Mouse (Mus musculus) adrenal gland, postnatal 4 days (tissue): ENCODE measurements around the gene Pkd1l1. TPM values are rescaled to one million over a fixed set of nuclear protein-coding genes. Genes with fewer than 3 reads are reported as not detected.
A peak's percentile ranks its signal among the peaks of the same experiment; 100 is the strongest.

Experiments
- DNase-seq, 2 experiments: peaks; one replicate each; pipeline ENCODE4 v3.0.0; 2021 to 2022; ENCODE audit warnings: low spot score in 2 of 2, mixed read lengths in 2 of 2
- long read RNA-seq, 2 experiments: library from polyadenylated mRNA; stranded (forward); transcript quantifications; one replicate each; pipeline ENCODE4 v2.0.0; 2021
- total RNA-seq, 2 experiments: library from RNA; stranded (reverse); gene quantifications; 2 replicates each; pipeline ENCODE4 v1.2.3; 2021

The Pkd1l1 gene
- under 1 TPM; 0.08 to 0.20 TPM for total RNA-seq
- long read RNA-seq, experiment 1: 0 reads
- long read RNA-seq, experiment 2: 0 reads

DNA sequence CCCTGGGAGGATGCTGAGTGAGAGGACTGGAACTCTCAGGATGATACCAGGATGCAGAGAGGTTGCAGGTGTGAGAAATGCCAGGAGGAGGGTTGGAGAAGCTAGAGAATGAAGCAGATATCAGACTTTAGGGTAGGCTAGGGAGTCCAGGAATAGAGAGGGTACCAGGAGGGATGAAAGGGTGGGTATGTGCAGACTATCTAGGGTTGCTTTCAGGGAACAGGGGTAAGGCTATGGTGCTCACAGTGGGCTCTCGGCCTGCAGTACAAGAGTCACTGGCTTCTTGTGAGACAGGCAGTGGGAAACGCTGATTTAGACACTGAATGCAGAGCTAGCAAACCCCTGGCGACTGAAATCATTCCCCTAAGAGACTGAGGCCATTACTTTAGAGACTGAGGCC is at the start of gene Pkd1l1:
Pkd1l1 (minus strand) TSS at position 101 of the 400 bp plus-strand sequence.
- DNase-seq: no peak

DNA sequence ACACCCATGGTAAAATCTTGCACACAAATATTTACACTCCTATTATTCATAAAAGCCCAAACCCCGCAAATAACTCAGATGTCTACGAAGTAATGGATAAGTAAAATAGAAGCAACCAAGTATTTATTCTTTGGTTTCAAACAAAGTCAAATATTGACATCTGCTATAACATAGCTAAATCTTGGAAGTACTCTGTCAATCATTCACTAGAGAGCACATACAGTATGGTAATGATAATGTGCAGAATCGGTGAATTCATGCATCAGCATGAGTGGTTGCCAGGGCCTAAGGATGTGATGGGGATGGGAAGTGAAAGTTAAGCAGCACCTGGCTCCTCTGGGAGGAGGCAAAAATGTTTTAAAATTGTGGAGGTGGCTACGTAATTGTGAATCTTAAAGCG is 47.1 kb upstream of the Pkd1l1 start:
- DNase-seq: no peak

DNA sequence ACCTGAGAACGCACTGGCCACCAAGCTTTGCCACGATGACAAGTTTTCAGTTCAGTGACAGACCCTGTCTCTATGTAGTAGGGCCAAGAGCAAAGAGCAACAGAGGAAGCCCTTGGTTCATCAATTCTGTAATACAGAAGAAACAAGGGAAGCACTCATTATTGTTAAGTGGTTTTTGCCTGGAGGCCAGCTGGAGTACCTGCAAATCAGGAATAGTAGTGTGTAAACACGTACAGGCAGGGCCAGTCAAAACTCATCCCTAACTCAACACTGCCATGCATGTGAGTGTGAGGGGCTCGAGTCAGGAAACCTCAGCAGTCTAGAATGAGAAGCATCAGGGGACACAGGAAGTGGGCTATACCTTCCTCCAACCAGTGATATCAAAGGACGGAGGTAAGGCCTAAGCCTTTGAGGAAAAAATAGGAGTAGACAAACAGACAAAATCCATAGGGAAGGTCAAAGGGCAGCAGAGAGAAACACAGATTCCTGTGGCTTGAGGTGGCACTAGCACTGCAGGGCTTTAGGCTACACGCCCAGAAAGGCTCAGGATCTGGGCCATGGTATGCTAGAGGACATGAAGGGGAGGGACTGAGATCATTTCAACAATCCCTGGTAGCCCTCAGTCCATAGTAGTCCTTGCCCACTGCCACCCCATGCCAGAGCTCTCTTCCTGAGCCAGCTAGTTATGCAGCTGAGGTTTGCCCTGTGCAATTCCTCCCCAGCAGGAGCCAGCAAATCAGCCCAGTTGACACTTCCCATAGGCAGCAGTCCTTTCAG is 45.6 kb upstream of the Pkd1l1 start:
- no peak for DNase-seq

DNA sequence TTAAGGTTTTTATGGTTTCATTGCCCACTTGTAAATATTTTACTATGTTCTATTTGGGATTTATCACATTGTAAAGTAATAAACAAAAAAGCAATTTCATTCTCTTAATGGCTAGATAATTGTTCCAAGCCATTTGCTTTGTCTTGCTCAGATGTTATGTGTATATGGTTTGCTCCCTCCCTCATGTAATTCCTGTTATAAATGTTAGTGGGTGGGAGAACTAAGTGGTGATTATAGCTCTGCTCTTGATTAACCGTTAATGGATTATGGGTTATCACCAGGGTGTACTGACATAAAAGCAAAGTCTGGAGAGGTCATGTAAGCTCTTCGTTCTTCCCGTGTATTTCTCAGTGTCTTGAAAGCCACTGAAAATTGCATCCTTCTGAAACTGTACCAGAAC is 41.7 kb upstream of the Pkd1l1 start:
- no peak for DNase-seq

DNA sequence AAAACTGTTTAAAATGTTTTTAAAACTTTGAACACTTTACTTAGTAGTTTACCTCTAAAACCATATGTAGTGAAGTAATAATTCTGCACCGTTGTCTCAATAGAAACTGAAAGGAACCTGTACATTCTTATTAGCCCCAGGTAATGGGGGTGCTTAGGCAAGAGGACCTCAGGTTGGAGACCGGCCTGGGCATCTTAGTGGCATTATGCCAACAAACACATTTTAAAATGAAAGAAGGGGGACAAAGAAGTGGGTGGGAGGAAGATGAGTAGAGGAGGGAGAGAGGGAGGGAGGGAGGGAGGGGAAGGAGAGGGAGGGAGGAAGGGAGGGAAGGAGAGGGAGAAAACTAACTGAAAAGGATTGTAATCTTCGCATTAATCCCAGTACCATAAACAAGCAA is 38.3 kb upstream of the Pkd1l1 start:
- no peak for DNase-seq

DNA sequence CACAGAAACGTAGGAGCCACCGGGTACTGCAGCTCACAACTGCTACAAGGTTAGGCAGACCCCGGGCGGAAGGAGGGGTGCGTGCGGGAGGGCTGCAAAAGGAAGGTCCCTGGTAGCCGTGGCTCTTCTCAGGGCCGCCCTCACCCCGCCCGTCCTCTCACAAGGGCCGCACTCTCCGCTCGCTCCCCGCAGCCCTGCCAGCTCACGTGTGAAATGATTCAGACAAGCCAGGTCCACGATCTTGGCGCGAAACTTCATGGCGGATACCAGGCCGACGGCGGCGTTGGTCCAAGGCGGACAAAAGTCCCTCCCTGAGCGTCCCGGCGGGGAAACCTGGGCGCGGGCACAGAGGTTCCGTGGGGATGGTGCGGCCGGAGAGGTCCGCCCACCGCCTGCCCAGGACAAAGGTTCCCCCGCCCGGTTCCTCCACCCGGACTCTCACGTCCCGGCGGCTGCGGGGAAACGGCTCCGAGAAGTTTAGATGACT is 37.8 kb upstream of the Pkd1l1 start, which contains the start of gene Hus1:
Hus1 (minus strand) TSS at position 339 of the 487 bp plus-strand sequence.
- peak; percentile 82 to 84 for DNase-seq

DNA sequence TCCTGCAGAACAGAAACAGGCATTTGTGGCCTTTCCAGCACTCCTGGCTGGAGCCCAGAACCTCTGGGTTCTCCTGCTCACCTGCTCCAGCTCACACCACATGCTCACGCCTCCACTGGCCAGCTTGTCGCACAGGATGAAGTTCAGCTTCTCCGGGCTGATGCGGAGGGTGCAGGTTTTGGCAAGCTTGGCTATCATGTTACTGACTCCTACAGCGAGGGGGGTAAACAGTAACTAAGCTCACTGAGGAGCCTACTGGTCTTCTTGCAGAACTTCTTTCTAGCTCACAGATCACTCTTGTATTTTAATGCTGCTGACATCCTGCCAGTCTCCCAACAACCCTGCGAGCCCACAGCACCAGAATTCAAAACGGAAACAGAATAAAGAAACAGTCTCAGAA is 37.4 kb upstream of the Pkd1l1 start:
- DNase-seq: no peak

DNA sequence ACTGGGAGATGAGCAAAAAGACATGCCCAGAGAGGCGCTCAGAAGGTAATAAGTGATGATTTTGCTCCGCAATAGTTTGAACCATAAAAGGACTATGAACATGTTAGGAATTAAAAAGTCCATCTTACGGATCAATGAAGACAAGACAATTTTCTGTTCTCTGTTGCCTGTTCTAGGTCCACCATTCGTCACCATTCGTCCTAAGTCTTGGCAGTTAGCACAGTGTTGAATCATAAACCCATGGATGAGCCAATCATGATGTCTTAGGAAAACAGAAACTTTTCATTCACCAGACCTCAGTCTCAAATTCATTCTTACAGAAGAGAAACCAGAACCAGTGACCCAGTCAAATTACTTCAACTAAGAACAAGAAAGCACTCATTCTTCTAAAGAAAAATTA is 35.7 kb upstream of the Pkd1l1 start:
- DNase-seq: no peak

DNA sequence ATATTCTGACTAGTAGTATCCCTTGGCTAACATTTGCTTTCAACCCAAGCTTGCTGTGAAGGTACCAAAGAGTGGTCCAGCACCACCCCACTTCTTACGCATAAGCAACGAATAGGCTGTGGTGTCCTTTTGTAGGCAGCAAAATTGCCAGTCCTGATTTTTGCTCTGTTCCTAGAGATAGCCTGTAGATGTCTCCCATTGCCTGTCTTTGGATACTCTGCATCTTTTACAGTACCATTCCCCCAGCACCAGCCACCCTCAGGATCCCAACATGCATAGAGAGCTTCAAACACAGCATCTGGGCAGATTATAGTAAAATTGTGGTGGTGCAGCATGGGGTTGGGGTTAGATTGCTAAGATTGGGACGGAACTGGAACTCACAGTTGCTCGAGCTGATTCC is 15.0 kb upstream of the Pkd1l1 start:
- DNase-seq: no peak

DNA sequence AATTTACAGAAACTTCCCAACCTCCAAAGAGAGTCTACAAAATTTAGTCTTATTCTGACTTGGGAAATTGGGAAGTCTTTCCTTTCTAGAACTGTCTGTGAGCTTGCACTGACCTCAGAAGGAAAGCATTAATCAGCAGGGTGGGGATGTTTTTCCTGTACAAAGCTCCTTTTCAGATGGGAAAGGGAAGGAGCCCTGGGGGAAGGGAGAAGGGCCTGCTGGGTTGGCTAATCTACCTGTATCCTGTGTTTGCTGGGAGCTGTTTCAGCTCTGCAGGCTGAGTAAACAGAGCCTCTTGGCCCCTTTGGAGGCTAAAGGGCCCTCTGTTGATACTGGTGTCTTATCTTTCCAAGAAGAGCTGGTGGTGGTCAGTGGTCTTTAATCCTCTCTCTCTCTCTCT is 13.0 kb upstream of the Pkd1l1 start:
- no peak for DNase-seq

DNA sequence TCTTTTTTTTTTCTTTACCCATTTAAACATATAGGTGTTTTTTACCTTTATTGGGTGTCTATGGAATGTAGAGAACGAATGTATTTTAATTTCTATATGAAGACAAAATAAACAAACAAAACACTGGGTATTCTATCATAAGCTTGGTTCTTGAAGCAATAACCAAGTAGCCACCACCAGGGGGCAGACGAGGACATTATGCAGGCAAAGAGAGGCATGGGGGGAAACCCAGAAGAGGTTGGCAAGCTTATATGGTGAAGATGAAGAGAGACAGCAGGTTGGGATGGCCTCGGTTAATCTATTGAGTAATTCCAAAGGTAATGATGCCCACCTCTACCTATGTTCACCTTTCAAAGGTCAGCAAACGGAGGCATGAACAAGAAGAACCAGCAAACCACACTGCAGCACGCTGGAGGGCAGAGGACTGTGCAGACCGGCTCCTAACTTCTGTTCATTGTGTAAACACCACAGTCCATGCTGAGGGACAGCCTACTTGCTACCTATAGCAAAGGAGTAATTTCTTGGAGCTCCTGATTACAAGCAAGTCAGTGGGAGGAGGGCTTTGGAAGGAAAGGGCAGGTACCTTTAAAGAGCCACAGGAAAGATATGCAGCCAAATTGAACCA is 10.3 kb upstream of the Pkd1l1 start:
- DNase-seq: peak; percentile 16 to 63

DNA sequence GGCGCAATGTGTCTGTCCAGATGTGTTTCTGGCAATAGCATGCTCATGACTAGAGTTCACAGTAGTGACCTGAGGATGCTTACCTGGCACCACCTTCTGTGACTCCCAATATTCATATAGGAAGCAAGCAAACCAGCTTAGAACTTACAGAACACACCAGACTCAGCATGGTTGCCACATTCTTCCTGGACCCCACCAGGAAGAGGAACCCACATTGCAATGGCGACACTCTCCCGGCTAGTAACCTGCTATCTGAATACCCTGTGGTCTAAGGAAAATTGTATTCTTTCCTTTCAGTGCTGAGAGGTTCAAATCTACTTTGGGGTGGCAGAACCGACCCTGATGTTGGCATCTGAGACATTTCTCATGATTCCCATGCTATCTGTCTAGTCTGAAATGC is 5.1 kb upstream of the Pkd1l1 start:
- no peak for DNase-seq

DNA sequence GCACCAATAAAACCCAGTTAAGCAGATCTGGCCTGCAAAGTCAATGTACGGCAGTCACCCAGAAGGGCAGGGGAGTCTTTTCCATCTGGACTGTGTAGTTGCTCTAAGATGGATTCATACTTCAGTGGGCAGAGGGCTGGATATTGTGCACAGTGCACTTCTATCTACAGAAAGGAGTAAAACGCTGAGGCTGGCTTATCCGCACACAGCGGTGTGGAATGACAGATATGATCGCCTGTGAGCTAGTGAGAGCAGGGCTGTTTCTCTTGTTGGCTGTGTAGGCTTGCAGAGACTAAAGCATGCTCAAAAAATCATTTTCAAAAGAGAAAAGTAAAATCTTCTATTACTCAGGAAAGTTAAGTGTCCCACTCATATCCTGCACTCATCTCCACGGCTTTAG is 973 bp downstream of the Pkd1l1 start:
- no peak for DNase-seq

DNA sequence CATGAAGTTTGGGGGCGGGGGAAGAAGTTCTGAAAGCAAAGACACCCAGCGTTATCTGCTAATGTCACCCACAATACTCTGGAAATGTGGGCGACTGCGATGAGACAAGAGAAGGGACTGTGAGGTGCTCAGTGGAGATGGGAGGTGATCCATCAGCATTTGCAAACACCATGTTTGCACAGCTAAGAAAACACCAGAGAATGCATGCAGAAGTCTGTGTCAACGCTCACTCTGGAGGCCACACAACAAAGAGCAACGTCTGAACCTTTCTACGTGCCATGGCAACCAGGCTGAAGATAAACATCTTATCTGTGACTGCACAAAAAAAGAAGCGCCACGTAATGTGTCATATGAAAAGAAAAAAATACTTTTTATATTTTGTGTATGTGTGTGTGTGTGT is 2.6 kb downstream of the Pkd1l1 start:
- DNase-seq: no peak

DNA sequence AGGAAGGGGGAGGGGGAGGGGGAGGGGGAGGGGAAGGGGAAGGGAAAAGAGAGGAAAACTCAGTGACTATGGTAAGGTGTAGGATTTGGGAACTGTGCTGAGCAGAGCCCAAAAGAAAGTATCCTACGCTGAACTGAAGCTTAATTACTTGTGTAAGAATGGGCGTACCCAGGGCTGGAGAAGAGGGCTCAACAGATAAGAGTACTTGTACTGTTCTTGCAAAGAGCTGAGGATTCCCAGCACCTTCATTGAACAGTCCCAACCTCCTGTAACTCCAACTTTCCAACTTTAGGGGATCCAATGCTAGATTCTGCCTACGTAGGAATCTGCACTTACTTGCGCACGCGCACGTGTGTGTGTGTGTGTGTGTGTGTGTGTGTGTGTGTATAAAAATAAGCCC is 5.0 kb downstream of the Pkd1l1 start:
- DNase-seq: no peak

DNA sequence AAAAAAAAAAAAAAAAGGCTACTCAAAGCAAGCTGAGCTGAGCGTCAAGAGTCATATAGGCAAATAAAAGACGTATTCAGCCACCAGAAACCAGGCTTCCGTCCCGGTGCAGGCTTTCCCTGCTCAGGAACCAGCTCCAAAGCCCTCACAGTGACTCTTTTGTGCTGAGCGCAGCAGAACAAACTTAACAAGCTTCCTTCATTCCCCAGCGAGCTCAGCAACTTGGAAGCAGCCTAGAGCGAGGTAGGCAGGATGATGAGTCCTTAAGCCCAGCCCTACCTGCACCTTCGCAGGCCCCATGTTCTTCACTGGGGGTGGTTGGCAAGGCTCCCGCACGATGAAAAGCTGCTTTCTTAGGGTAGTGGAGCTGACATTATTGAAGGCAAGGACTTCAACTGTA is 14.5 kb downstream of the Pkd1l1 start:
- DNase-seq: no peak

DNA sequence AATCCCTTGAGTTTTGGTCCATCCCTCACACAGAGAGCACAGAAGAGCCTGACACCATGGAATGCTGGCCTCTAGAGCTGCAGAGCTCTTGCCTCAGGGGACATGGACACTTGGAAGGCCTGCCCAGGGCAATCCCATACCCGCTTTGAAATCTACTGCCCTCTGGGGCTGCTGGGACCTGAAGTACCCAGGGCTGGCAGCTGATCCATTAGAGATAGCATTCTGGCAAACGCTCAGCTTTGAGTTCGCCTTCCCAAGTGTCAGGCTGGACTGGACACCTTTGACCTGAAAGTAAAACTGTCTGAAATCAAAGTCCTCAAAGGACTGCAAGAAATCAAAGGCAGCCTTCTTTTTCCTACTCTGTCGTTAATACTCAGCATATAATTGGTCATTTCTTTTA is 15.0 kb downstream of the Pkd1l1 start:
- no peak for DNase-seq

DNA sequence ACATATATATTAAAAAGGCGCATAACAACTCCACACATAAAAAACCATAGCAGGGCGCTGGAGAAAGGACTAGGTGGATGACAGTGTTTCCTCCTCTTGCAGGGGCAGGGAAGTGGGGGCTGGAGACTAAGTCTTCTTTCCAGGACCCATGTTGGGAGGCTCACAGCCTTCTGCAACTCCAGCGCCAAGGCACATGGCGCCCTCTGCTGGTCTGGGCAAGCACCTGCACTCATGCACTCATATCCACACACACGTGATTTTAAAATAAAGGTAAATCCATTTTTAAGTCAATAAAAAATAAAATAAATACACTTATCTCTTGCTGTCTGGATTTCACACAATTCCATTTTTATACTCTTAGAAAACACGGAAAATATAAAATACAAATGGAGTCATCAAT is 16.0 kb downstream of the Pkd1l1 start:
- no peak for DNase-seq

DNA sequence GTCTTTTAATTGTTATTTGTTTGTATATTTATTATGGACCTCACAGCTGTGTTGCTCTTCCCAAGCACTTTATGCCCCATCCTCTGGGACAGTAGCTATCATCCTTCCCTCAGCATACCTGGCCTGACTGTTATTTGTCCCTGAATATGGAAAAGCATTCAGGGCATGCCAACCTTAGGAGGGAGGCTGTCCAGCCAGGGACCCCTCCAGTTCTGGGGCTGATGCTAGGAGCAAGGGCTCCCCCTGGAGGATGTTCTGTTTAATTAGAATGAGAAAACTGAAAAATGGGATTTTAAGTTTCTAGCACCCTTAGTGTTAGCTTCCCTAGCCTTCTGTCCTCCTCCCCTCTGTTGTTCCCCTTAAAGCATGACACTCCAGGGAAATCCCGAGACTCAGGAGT is 17.4 kb downstream of the Pkd1l1 start:
- no peak for DNase-seq

DNA sequence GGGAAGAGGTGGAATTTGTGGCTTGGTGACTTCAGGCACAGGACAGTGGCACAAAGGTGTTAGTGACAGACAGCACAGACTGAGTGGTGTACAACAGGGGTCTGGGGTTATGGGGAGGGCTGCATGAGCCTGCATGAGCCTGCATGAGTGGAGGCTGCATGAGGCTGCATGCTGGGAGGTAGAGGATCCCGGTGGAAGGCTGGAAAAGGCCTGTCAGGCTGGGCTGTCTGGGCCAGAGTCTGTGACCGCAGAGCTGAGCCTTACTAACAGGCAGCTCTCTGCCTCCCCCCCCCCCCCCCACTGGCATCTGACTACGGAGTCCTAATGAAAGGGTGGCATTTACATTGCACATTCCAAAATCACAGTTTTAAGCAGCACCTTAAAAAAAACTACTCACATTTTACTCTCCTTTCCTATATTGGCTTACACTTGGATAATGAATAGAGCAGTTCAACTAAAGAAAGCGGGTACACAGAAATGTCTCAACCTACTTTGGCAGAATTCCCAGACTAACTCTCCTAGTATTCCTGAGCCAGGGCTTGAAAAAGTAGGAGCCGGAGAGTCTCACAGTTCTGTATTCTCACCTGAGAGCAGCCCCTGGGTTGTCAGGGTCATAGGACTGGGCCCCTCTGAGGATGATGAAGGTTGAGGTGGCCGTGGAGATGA is 23.2 kb downstream of the Pkd1l1 start:
- no peak for DNase-seq

DNA sequence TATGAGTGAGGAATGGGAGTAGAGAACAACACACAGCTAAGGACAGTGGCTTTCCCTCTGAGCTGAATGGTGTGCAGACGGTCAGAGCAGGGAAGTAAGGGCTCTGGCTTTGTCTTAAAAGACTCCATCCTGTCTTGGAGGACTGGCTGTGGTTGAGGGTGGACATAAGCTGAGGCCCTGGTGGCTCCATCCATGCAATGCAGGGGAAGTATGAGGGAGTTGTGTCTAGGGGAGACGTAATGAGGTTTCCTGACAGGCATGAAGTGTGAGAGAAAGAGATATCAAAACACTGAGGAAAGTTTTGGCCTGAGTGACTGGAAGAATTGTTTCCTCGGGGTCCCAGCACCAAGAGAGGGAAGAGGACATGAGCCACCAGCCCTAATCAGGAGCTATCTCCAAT is 24.2 kb downstream of the Pkd1l1 start:
- DNase-seq: no peak

DNA sequence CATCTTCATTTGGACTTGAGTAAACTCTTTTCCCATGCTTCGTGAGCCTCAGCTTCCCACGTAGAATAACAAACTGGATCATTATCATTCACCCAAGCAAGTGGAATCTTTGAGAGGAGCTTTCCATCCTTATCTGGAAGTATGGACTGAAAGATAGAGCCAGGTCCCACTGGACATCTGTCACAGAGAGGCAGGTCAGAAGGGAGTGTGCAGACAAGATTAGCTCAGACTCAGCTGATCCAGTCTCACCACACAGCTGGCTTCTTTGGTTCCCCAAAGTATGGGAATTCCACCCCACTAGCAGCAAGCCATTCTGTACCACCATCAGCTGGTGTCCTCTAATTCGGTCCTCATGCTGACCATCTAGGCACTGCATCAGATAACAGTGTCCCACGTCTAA is 29.0 kb downstream of the Pkd1l1 start:
- no peak for DNase-seq
